Mouse (Mus musculus): ENCODE measurements around the gene Slc24a4.

The Slc24a4 gene

GRCm38 (mm10) chr12:102309099-102309799 is 180.7 kb downstream of the Slc24a4 start:
- peak; percentile 32 to 36 for DNase-seq (ENCODE audit: low spot score in 2 of 2)

GRCm38 (mm10) chr12:102309800-102310195 is 181.3 kb downstream of the Slc24a4 start:
- no peak for DNase-seq (ENCODE audit: low spot score in 2 of 2)

- no peak for DNase-seq (ENCODE audit: low spot score in 2 of 2)
Measured at GRCm38 (mm10) chr12:102310261-102310660, 181.7 kb downstream of the Slc24a4 start.

- no peak for DNase-seq (ENCODE audit: low spot score in 2 of 2)
Measured at GRCm38 (mm10) chr12:102311454-102311853, 182.9 kb downstream of the Slc24a4 start.

Data from thymus, postnatal 10 days (tissue).